Mouse (Mus musculus): ENCODE results near the gene Dhx37.

The Dhx37 gene

GRCm38 (mm10) chr5:125433793-125434337, at the start of gene Dhx37:
Gene Dhx37 (minus strand): TSS chr5:125434121.
- DNase-seq = peak; percentile 96

DNA sequence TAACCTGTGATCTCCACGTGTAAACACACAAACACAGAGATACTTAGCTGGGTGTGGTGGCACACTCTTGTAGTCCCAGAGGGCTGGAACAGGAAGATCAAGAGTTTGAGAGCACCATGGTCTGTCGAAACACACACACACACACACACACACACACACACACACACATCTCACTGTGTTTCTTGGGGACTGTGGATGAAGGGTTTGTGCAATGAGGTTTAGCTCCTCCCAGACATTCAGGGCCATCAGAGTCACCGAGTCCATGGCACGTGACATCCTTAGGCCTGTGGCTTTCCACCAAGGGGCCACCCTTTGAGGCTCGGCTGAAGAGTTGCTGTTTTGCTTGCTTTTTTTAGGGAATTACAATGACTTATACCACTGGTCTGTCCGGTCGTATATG, 48.6 kb upstream of the Dhx37 start:
- DNase-seq = no peak

- no peak for DNase-seq
Observed at GRCm38 (mm10) chr5:125480434-125481231, 46.7 kb upstream of the Dhx37 start.

GRCm38 (mm10) chr5:125479376-125479775, 45.5 kb upstream of the Dhx37 start:
- DNase-seq = no peak

GRCm38 (mm10) chr5:125478037-125478436, 44.1 kb upstream of the Dhx37 start:
- no peak for DNase-seq

DNA sequence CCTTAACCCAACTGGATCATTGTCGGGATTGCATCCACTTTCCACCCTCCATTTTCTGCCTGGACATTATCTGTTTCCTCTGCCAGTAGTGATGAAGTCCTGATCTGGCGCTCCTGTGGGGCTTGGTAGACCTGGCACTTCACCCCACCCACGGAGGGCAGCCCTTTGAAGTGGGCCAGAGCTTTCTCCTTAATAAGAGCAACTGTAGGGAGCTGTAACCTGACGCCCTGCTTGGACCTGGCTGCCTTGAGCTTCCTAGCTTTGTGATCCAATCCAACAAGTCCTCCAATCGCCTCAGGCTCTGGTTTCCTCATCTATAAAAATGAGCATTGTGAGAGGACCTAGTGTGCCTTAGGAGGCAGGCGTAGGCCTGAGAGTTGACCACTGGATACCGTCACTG, 43.6 kb upstream of the Dhx37 start:
- no peak for DNase-seq

DNA sequence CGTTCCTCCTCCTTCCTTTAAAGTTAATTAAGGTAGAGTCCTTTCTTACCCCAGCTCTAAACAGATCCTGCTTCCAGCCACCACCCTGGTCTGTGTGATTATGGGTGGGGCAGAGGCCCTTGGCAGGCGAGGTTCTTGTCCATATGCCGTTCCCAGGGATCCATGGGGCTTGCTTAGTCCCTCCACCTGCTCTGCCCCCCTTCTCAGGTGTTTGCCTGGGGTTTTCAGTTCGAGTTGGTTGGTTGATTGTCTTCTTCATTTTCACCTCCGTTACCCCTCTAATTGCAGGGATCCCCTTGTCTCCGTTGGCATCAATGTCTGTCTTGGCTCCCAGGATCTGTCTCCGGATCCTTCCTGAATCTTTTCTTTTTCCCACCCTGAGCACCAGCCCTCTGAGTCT, 42.9 kb upstream of the Dhx37 start:
- DNase-seq = no peak

GRCm38 (mm10) chr5:125476286-125476625, 42.3 kb upstream of the Dhx37 start:
- DNase-seq = no peak

DNA sequence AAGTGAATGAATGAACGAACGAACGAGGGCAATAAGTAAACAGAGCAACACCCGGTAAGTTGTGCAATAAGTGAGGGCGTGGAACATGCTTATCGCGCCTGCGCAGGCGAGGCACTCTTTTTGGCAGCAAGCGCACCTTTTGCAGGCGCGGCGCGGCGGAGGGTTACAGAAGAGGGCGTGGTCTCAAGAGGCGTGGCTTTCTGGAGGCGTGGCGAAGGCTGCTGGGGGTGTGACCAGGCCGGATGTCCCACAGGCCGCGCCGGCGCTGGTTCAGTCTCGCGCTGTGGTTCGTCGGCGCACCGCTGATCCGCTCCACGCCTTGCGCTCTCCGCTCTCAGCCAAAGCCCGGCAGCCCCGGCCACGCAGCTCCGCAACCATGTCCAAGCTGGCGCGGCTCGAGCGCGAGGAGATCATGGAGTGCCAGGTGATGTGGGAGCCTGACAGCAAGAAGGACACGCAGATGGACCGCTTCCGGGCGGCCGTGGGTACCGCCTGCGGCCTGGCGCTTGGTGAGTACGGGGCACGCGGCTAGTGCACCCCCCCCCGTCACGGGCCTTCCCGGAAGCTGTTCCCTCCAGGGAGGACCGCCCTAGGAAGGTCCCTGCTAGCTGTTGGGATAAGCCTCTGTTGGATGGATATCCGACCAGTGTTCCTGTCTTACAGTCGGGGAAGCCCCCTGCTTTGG, 41.8 kb upstream of the Dhx37 start, which contains the start of gene Aacs:
Gene Aacs, plus strand, starts transcription at position 214 of the 685 bp plus-strand sequence.
- DNase-seq = peak; percentile 98

DNA sequence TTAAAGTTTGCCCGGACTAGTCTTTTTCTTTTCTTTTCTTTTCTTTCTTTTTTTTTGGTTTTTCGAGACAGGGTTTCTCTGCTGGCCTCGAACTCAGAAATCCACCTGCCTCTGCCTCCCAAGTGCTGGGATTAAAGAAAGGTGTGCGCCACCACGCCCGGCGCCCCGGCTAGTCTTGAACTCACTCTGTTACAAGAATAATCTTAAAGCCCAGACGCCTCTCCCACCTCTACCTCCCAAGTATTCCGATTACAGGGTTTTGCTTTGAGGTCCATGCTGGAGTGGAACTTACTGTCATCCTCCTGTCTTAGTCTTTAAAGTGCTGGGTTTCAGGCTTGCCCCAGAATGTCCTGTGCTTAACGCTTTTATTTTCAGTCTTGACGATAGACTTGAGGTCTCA, 41.1 kb upstream of the Dhx37 start:
- DNase-seq = no peak

DNA sequence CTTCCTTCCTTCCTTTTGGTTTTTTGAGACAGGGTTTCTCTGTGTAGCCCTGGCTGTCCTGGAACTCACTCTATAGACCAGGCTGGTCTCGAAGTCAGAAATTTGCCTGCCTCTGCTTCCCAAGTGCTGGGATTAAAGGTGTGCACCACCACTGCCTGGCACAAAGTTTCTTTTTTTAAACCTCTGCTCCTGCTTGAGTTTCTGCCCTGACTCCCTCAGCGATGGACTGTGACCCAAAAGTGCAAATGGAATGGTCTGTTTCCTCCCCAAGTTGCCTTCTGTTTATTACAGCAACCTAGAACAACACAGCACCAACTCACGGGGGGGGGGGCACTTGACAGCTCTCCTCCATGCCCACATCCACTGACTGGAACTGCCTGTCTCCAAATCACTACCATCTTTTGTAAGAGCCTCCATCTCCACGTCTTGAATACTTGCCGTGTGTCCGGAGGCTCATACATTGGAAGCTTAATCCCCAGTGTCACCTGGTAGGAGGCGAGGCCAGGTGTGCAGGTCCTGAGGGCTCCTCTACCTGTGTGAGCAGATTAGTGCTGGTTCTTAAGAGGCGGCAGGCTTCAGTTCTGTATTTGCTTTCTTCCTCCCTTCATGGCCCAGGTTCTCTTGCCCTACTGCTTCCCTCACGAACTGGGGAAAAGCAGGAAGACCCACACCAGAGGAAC, 39.0 kb upstream of the Dhx37 start:
- no peak for DNase-seq

GRCm38 (mm10) chr5:125470713-125471112, 36.8 kb upstream of the Dhx37 start:
- no peak for DNase-seq

DNA sequence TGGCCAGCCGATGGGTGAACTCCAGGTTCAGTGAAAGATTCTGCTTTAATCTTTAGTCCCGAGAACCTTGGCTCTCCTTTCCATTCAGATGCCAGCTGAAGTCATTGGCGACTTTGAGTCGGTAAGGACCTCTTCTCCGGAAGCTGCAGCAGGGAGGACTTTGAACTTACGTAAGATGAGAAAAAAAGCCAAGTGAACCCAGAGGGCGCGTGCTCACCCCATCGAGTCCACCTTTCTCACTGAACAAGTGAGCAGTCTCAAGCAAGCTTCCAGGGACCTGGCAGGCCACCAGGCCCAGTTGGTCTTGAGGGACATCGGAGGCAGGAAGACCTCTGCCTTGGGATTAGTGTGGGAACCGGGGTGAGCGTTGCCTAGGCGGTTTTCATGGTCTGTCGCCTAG, 33.3 kb upstream of the Dhx37 start:
- DNase-seq = no peak

DNA sequence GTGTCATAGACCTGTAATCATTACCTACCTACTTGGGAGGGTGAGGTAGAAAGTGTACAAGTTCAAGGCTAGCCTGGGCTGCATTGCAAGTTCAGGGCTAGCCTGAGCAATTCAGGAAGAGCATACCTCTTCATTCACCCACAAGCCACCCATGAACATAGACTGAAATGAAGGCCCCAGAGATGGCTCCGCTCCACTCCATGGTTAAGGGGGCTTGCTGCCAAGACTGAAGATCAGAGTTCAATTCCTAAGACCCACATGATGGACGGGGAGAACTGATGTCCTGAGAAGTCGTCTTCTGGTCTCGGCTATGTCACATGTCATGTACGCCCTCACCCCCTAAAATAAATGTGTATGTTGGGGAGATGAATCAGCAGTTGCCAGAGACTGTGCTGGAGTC, 32.6 kb upstream of the Dhx37 start:
- DNase-seq = no peak

DNA sequence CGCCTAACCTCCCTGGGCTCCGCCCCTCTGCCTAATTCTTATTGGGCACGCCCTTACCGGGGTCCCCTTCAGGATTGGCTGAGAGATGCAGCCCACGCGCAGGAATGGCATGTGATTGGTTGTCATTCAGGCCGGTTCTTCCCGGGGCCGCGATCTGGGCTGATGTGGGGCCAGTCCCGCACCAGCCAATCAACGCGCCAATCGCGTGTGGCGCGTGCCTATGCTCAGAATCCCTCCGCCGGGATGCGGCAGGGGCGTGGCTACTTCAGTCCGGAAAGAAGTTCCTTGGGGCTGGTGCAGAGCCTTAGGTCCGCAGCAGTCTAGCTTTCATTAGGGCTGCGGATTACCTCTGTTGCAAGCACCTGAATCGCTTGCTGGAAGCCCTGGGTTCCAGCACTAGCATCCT, 31.8 kb upstream of the Dhx37 start:
- DNase-seq = peak; percentile 98

DNA sequence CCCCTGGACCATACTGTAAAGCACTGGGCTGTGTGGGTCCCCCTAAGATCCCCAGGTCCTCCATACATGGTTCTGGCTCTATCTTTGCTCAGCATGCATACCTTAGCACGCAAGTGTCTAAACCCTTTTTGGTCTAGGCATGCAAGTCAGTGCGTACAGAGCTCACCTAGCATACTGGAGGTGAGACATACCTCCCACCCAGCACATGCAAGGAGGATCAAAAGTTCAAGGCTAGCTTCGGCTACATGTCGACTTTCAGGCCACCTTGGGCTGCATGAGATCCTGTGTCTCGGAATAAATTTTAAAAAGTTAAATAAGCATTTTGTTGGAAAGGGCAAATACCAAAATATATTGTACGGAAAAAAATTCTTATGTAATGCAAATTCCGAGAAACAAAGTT, 31.3 kb upstream of the Dhx37 start:
- DNase-seq = no peak

GRCm38 (mm10) chr5:125461868-125462445, 28.0 kb upstream of the Dhx37 start:
- peak; percentile 36 for DNase-seq

DNA sequence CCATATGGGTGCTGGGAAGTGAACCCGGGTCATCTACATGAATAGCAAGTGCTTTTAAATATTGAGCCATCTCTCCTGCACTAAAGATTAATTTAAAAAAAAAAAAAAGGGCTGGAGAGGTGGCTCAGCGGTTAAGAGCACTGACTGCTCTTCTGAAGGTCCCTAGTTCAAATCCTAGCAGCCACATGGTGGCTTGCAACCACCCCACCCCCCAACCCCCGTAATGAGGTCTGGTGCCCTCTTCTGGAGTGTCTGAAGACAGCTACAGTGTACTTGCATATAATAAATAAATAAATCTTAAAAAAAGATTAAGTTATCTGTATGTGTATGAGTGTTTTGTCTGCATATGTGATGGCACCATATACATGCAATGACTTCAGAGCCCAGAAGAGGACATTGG, 26.7 kb upstream of the Dhx37 start:
- DNase-seq = no peak

DNA sequence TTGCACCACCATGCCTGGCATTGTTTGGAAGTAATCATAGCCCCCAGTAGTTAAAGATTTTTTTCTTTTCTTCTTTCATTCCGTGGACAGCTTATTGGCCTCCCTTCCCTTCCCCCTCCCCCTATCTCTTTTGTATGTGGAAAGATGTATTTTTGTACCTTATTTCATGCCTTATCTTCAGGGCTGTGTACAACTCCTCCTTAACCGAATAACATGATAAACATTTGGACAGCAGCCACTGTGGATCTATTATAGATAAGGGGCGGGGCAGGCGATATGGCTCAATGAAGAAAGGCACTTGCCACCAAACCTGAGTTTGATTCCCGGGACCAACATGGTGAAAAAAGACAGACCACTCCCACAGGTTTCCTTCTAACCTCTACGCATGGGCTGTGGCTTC, 23.6 kb upstream of the Dhx37 start:
- no peak for DNase-seq

GRCm38 (mm10) chr5:125456100-125456499, 22.2 kb upstream of the Dhx37 start:
- DNase-seq = no peak

GRCm38 (mm10) chr5:125452573-125452972, 18.7 kb upstream of the Dhx37 start:
- DNase-seq = no peak

- peak; percentile 75 for DNase-seq
Observed at GRCm38 (mm10) chr5:125449306-125449705, 15.4 kb upstream of the Dhx37 start.

DNA sequence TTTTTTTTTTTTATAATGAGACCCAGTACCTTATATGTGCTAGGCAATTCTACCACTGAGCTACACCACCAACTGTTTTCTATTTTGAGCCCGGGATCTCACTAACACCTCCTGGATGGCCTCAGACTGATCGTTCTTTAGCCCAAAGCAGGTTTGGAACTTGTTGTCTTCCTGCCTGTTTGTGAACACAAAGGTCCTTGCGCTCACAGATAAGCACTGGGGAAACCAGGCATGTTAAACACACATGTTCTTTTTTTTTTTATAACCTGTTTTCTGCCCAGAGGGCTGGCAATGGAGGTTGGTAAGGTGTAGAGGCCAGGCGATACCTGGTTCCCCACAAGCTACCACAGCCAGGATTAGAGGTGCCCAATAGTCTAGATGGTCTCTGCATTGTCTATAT, 14.7 kb upstream of the Dhx37 start:
- no peak for DNase-seq

Data from right cerebral cortex, adult 18-20 months (tissue).